Mouse (Mus musculus) testis, postnatal 10 days (tissue): ENCODE measurements around the gene Tkt.
"Not testable (repeated sequence)": the region's sequence is repeated elsewhere in the genome, so short reads cannot be mapped to it uniquely, and the experiment has no call there.

Experiments used
- DNase-seq: peaks from one replicate; pipeline ENCODE4 v3.0.0; 2021; ENCODE audit warnings: low spot score

The Tkt gene

GRCm38 (mm10) chr14:30553185-30553584, 5.0 kb downstream of the Tkt start:
- DNase-seq: no peak

GRCm38 (mm10) chr14:30556651-30557050, 8.5 kb downstream of the Tkt start:
- DNase-seq: no peak

GRCm38 (mm10) chr14:30557730-30558129, 9.6 kb downstream of the Tkt start:
- no peak for DNase-seq

GRCm38 (mm10) chr14:30559321-30559850, 11.2 kb downstream of the Tkt start:
- DNase-seq: no peak

GRCm38 (mm10) chr14:30560803-30561389, 12.7 kb downstream of the Tkt start:
- no peak for DNase-seq

GRCm38 (mm10) chr14:30561470-30562187, 13.5 kb downstream of the Tkt start:
- DNase-seq: peak; percentile 75

GRCm38 (mm10) chr14:30562343-30562742, 14.2 kb downstream of the Tkt start:
- DNase-seq: no peak

GRCm38 (mm10) chr14:30564451-30564850, 16.3 kb downstream of the Tkt start:
- no peak for DNase-seq

- DNase-seq: no peak
Measured at GRCm38 (mm10) chr14:30566317-30566716, 18.2 kb downstream of the Tkt start.

GRCm38 (mm10) chr14:30568016-30568415, 19.9 kb downstream of the Tkt start:
- no peak for DNase-seq

GRCm38 (mm10) chr14:30570303-30570702, 22.1 kb downstream of the Tkt start:
- DNase-seq: peak; percentile 71

GRCm38 (mm10) chr14:30572253-30572652, 24.1 kb downstream of the Tkt start:
- DNase-seq: no peak

GRCm38 (mm10) chr14:30573235-30573634, 25.1 kb downstream of the Tkt start:
- no peak for DNase-seq

GRCm38 (mm10) chr14:30573983-30574584, 25.9 kb downstream of the Tkt start:
- DNase-seq: peak; percentile 89

- no peak for DNase-seq
Measured at GRCm38 (mm10) chr14:30575791-30576190, 27.6 kb downstream of the Tkt start.

GRCm38 (mm10) chr14:30576260-30576659, 28.1 kb downstream of the Tkt start:
- DNase-seq: no peak

GRCm38 (mm10) chr14:30577303-30578062, 29.3 kb downstream of the Tkt start:
- not testable (repeated sequence) for DNase-seq

- DNase-seq: no peak
Measured at GRCm38 (mm10) chr14:30579180-30579579, 31.0 kb downstream of the Tkt start.

- no peak for DNase-seq
Measured at GRCm38 (mm10) chr14:30579882-30580281, 31.7 kb downstream of the Tkt start.

GRCm38 (mm10) chr14:30581238-30581637, 33.1 kb downstream of the Tkt start:
- DNase-seq: no peak

GRCm38 (mm10) chr14:30584077-30584476, 35.9 kb downstream of the Tkt start:
- DNase-seq: no peak

GRCm38 (mm10) chr14:30584497-30585251, 36.5 kb downstream of the Tkt start:
- DNase-seq: no peak
